Mouse (Mus musculus): Measurements from ENCODE around the gene Cep112. TPM values are rescaled to one million over a fixed set of nuclear protein-coding genes. Genes with fewer than 3 reads are reported as not detected.

The Cep112 gene
- total RNA-seq, 1 experiment = 0.85 TPM

DNA sequence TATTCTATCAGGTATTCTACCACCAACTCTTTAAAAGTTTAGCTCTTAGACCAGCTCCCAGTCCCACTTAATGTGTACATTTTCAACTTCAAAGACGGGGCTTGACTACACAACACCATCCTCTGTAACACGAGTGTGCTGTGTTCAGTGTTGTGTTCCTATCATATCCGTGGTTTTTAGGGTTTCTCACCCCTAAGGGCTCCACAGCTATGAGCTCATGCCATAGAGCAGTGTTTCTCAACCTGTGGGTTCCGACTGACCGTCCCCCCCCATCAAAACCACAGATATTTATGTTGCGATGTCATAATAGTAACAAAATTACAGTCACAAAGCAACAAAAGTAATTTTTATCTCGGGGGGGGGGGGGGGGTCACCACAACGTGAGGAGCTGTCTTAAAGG lies 461.1 kb downstream of the Cep112 start:
- Histone ChIP-seq H3K27ac (ENCODE audit: insufficient read depth, low read depth, low read length, poor library complexity, severe bottlenecking) (no peak overlapping the region), H3K9me3 (ENCODE audit: control insufficient read depth, insufficient read depth, low read depth, low read length) (no peaks in the 10 kb centered on the region), H3K9ac (ENCODE audit: insufficient read depth, low read depth, low read length, poor library complexity, severe bottlenecking) (no peak overlapping the region), H3K4me3 (ENCODE audit: insufficient read depth in 1 of 2, low read depth in 1 of 2, low read length in 2 of 2, poor library complexity in 1 of 2, severe bottlenecking in 1 of 2) (no peak overlapping the region), H3K4me1 (ENCODE audit: control insufficient read depth in 2 of 2, insufficient read depth in 2 of 2, low read length in 2 of 2, poor library complexity in 1 of 2) (peaks cover under 1 to 16% of the 10 kb centered on the region in 2 experiments; a peak in 2 of 4 replicates), H3K36me3 (ENCODE audit: control insufficient read depth, insufficient read depth, low read length, poor library complexity, severe bottlenecking) (no peaks in the 10 kb centered on the region)
- no peak for TF ChIP-seq ZNF384 (IDR thresholded peaks at IDR 0.05; ENCODE audit: low read depth, low read length)
- no peak for TF ChIP-seq MAFK (IDR thresholded peaks at IDR 0.05; ENCODE audit: insufficient read depth, low read depth, low read length)
- no peak for TF ChIP-seq ZC3H11A (IDR thresholded peaks at IDR 0.05; ENCODE audit: borderline replicate concordance, low read depth, low read length)
- TF ChIP-seq HCFC1 (IDR thresholded peaks at IDR 0.05; ENCODE audit: borderline replicate concordance, insufficient read depth, low read length) = no peak
- TF ChIP-seq CHD2 (IDR thresholded peaks at IDR 0.05; ENCODE audit: low read depth, low read length) = no peak
- no peak for DNase-seq (ENCODE audit: low read depth, low spot score)
- in situ Hi-C loops (cut with MboI; ENCODE audit: low sequenced_read_pairs in 2 of 2, unreplicated experiment in 2 of 2) = no loop called here

DNA sequence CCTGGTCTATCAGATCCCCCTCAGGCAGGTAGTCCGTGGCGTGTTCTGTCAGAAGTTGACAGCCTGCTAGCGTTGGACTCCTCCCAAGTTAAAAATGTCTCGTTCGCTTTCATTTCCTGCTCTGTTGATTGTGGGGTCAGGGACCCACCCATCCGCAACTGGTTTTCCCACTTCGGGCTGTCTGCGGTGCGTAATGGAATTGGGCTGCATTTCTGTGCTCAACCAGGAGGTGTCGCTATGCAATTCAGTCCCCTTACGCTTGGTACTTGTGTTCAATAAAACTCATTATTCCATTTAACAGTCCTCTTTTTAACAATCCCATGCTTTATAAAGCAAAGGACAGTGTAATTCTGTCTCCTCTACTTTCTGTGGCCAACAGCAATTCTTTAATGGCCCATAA lies 464.1 kb downstream of the Cep112 start:
- Histone ChIP-seq H3K9ac (ENCODE audit: insufficient read depth, low read depth, low read length, poor library complexity, severe bottlenecking) (no peak overlapping the region), H3K36me3 (ENCODE audit: control insufficient read depth, insufficient read depth, low read length, poor library complexity, severe bottlenecking) (no peaks in the 10 kb centered on the region), H3K4me1 (ENCODE audit: control insufficient read depth in 2 of 2, insufficient read depth in 2 of 2, low read length in 2 of 2, poor library complexity in 1 of 2) (peaks cover 3 to 30% of the 10 kb centered on the region in 2 experiments; a peak in 2 of 4 replicates), H3K9me3 (ENCODE audit: control insufficient read depth, insufficient read depth, low read depth, low read length) (no peaks in the 10 kb centered on the region), H3K27ac (ENCODE audit: insufficient read depth, low read depth, low read length, poor library complexity, severe bottlenecking) (no peak overlapping the region), H3K4me3 (ENCODE audit: insufficient read depth in 1 of 2, low read depth in 1 of 2, low read length in 2 of 2, poor library complexity in 1 of 2, severe bottlenecking in 1 of 2) (peak overlapping the region in 1 of 2 experiments; percentile 9; a peak in 1 of 4 replicates)
- in situ Hi-C loops (cut with MboI; ENCODE audit: low sequenced_read_pairs in 2 of 2, unreplicated experiment in 2 of 2) = no loop called here
- TF ChIP-seq ZC3H11A (IDR thresholded peaks at IDR 0.05; ENCODE audit: borderline replicate concordance, low read depth, low read length) (no peak), ZNF384 (IDR thresholded peaks at IDR 0.05; ENCODE audit: low read depth, low read length) (no peak), CHD2 (IDR thresholded peaks at IDR 0.05; ENCODE audit: low read depth, low read length) (no peak), MAFK (IDR thresholded peaks at IDR 0.05; ENCODE audit: insufficient read depth, low read depth, low read length) (no peak), HCFC1 (IDR thresholded peaks at IDR 0.05; ENCODE audit: borderline replicate concordance, insufficient read depth, low read length) (no peak)
- peak; percentile 81 for DNase-seq (ENCODE audit: low read depth, low spot score)

DNA sequence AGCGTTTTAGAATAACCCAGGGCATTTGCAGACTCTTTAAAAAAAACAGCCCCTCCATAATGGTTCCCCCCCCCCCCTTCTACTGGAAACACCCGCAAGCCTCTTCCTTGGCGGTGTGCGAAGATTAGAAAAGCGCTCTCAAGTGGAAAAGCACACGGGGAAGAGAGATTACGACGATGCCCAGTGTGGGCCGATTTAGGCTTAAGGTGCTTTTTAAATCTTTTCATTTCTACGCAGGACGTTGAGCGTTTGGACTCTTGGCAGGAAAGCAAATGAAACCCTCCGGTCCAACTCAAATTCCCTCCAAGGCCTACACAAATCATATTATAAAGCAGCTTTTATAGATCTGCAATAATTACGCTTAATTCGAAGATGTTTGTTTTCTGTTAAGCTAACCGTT lies 465.6 kb downstream of the Cep112 start:
- H3K9me3 ChIP-seq (ENCODE audit: control insufficient read depth, insufficient read depth, low read depth, low read length) = no peaks in the 10 kb centered on the region
- H3K9ac ChIP-seq (ENCODE audit: insufficient read depth, low read depth, low read length, poor library complexity, severe bottlenecking) = no peak overlapping the region
- peaks cover 3 to 31% of the 10 kb centered on the region in 2 experiments; a peak in 2 of 4 replicates for H3K4me1 ChIP-seq (ENCODE audit: control insufficient read depth in 2 of 2, insufficient read depth in 2 of 2, low read length in 2 of 2, poor library complexity in 1 of 2)
- H3K27ac ChIP-seq (ENCODE audit: insufficient read depth, low read depth, low read length, poor library complexity, severe bottlenecking) = no peak overlapping the region
- H3K4me3 ChIP-seq (ENCODE audit: insufficient read depth in 1 of 2, low read depth in 1 of 2, low read length in 2 of 2, poor library complexity in 1 of 2, severe bottlenecking in 1 of 2) = no peak overlapping the region
- no peak for DNase-seq (ENCODE audit: low read depth, low spot score)
- TF ChIP-seq ZNF384 (IDR thresholded peaks at IDR 0.05; ENCODE audit: low read depth, low read length) = no peak
- no peak for TF ChIP-seq ZC3H11A (IDR thresholded peaks at IDR 0.05; ENCODE audit: borderline replicate concordance, low read depth, low read length)
- no peak for TF ChIP-seq MAFK (IDR thresholded peaks at IDR 0.05; ENCODE audit: insufficient read depth, low read depth, low read length)
- TF ChIP-seq HCFC1 (IDR thresholded peaks at IDR 0.05; ENCODE audit: borderline replicate concordance, insufficient read depth, low read length) = no peak
- no peak for TF ChIP-seq CHD2 (IDR thresholded peaks at IDR 0.05; ENCODE audit: low read depth, low read length)
- in situ Hi-C loops (cut with MboI; ENCODE audit: low sequenced_read_pairs in 2 of 2, unreplicated experiment in 2 of 2) = no loop called here
- no peaks in the 10 kb centered on the region for H3K36me3 ChIP-seq (ENCODE audit: control insufficient read depth, insufficient read depth, low read length, poor library complexity, severe bottlenecking)

DNA sequence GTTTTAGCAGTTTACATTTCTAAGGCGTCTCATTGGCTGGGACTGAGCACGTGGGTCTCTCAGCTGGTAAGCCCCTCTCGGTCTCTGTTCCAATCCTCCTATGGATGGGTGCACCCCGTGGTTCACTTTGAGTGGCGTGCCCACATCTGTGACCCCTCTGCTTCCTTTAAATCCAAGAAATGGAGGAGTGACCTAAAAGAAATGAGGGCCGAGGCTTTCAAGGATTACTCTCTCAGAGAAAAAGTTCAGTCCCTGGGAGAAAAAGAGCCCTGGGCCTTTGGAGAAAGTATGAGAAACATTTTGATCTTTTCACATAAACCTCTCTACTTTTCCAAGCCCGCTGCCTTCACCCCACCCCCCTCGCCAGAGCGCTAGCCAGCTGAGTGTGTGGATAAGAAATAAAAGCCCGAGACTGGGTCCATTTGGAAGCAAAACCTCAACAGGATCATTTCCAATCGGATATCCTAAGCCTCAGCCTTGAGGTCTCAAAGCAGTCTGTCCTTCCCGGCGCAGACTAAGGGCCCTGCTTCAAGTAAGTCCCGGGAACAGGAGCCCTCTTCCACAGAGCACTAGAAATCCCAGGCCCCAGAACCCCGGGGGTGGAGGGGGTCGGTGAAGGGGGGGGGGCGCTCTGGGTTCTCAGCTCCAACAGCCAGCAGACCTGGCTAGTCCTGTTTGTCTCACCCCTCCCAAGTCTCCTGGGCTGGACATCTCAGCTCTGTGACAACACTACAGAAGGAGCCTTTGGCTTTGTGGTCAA lies 466.3 kb downstream of the Cep112 start:
- Histone ChIP-seq H3K27ac (ENCODE audit: insufficient read depth, low read depth, low read length, poor library complexity, severe bottlenecking) (no peak overlapping the region), H3K4me1 (ENCODE audit: control insufficient read depth in 2 of 2, insufficient read depth in 2 of 2, low read length in 2 of 2, poor library complexity in 1 of 2) (peaks cover 3 to 31% of the 10 kb centered on the region in 2 experiments; a peak in 2 of 4 replicates), H3K9me3 (ENCODE audit: control insufficient read depth, insufficient read depth, low read depth, low read length) (no peaks in the 10 kb centered on the region), H3K4me3 (ENCODE audit: insufficient read depth in 1 of 2, low read depth in 1 of 2, low read length in 2 of 2, poor library complexity in 1 of 2, severe bottlenecking in 1 of 2) (peak overlapping the region in 1 of 2 experiments; percentile 27; a peak in 2 of 4 replicates), H3K9ac (ENCODE audit: insufficient read depth, low read depth, low read length, poor library complexity, severe bottlenecking) (no peak overlapping the region), H3K36me3 (ENCODE audit: control insufficient read depth, insufficient read depth, low read length, poor library complexity, severe bottlenecking) (no peaks in the 10 kb centered on the region)
- in situ Hi-C loops (cut with MboI; ENCODE audit: low sequenced_read_pairs in 2 of 2, unreplicated experiment in 2 of 2) = no loop called here
- no peak for TF ChIP-seq CHD2 (IDR thresholded peaks at IDR 0.05; ENCODE audit: low read depth, low read length)
- no peak for DNase-seq (ENCODE audit: low read depth, low spot score)

All from ES-E14 (cell line).